Comparison of ENCODE assay signal across 8 mouse cellular contexts in genomic region chr11:85844144-85844965, GRCm38 (mm10). TPM values are rescaled to one million over a fixed set of nuclear protein-coding genes. Genes with fewer than 3 reads are reported as not detected.
DNase-seq lines count a peak whose midpoint lies in the region; ATAC-seq and TF ChIP-seq lines count a peak whose summit lies in the region.

No protein-coding gene starts in this region.

- no peaks in the 10 kb centered on the region for H3K9me3 ChIP-seq in heart, embryonic 14.5 days (ENCODE audit: control insufficient read depth, low read length)
- H3K9me3 ChIP-seq in liver, embryonic 14.5 days (ENCODE audit: control insufficient read depth, low read length): no peaks in the 10 kb centered on the region
- no peaks in the 10 kb centered on the region for H3K9me3 ChIP-seq in stomach, embryonic 15.5 days

- WGBS in heart, embryonic 14.5 days: under 1% methylated on average over 54 of the region's 54 CpGs
- under 1% methylated on average over 54 of the region's 54 CpGs for WGBS in liver, embryonic 14.5 days (ENCODE audit: insufficient replicate concordance)
- WGBS in stomach, embryonic 15.5 days: under 1% methylated on average over 54 of the region's 54 CpGs

- peak; percentile 91 for TF ChIP-seq CTCF in C2C12 (IDR thresholded peaks at IDR 0.05; ENCODE audit: control insufficient read depth, insufficient read depth, insufficient read length)
- TF ChIP-seq CTCF in liver, embryonic 14.5 days (IDR thresholded peaks at IDR 0.05; ENCODE audit: low read depth): peak; percentile 84

- no peaks in the 10 kb centered on the region for H3K79me2 ChIP-seq in C2C12 (ENCODE audit: control insufficient read depth, insufficient read depth)

- H3K4me3 ChIP-seq in C2C12 (ENCODE audit: insufficient read depth, poor library complexity, severe bottlenecking): peak overlapping the region; percentile 26
- peak overlapping the region; percentile 76 for H3K4me3 ChIP-seq in brown adipose tissue, adult 24 weeks (ENCODE audit: insufficient read depth, low read depth, low read length)
- H3K4me3 ChIP-seq in heart, embryonic 14.5 days (ENCODE audit: control insufficient read depth in 1 of 2, insufficient read depth in 1 of 2, low read depth in 1 of 2, low read length in 2 of 2): peak overlapping the region; percentile 54 to 76
- peak overlapping the region; percentile 46 to 61 for H3K4me3 ChIP-seq in liver, embryonic 14.5 days (ENCODE audit: insufficient read depth in 1 of 2, low read depth in 2 of 2, low read length in 2 of 2)
- peak overlapping the region; percentile 56 for H3K4me3 ChIP-seq in stomach, embryonic 15.5 days (replicated peaks)

- peaks cover 15% of the 10 kb centered on the region for H3K4me1 ChIP-seq in brown adipose tissue, adult 24 weeks (ENCODE audit: control insufficient read depth, insufficient read depth, insufficient read length, low read length)
- H3K4me1 ChIP-seq in heart, embryonic 14.5 days (ENCODE audit: control insufficient read depth in 2 of 2, insufficient read depth in 2 of 2, low read length in 2 of 2): peaks cover 18 to 27% of the 10 kb centered on the region in 2 experiments
- H3K4me1 ChIP-seq in liver, embryonic 14.5 days (replicated peaks; ENCODE audit: control insufficient read depth in 2 of 2, insufficient read depth in 2 of 2, low read length in 1 of 2): peaks cover 3 to 7% of the 10 kb centered on the region in 2 experiments; a peak in 2 of 4 replicates
- peaks cover 24% of the 10 kb centered on the region for H3K4me1 ChIP-seq in stomach, embryonic 15.5 days

- H3K79me3 ChIP-seq in C2C12 (ENCODE audit: low read depth): no peaks in the 10 kb centered on the region

- no peaks in the 10 kb centered on the region for H3K36me3 ChIP-seq in C2C12 (ENCODE audit: control insufficient read depth, insufficient read depth)
- no peaks in the 10 kb centered on the region for H3K36me3 ChIP-seq in heart, embryonic 14.5 days (ENCODE audit: control insufficient read depth, insufficient read depth, low read length)
- no peaks in the 10 kb centered on the region for H3K36me3 ChIP-seq in liver, embryonic 14.5 days (replicated peaks; ENCODE audit: control insufficient read depth, insufficient read depth, low read depth)
- H3K36me3 ChIP-seq in stomach, embryonic 15.5 days: no peaks in the 10 kb centered on the region

- H3K27me3 ChIP-seq in C2C12 (ENCODE audit: control insufficient read depth, insufficient read depth, insufficient read length): no peaks in the 10 kb centered on the region
- H3K27me3 ChIP-seq in heart, embryonic 14.5 days (ENCODE audit: control insufficient read depth, insufficient read depth, low read length): peaks cover 56% of the 10 kb centered on the region
- peaks cover 69% of the 10 kb centered on the region for H3K27me3 ChIP-seq in liver, embryonic 14.5 days (ENCODE audit: control insufficient read depth, insufficient read depth, low read length)
- peaks cover 26% of the 10 kb centered on the region for H3K27me3 ChIP-seq in stomach, embryonic 15.5 days (replicated peaks)

- no peak for TF ChIP-seq EP300 in liver, embryonic 14.5 days (IDR thresholded peaks at IDR 0.05; ENCODE audit: low read depth)

- peak; percentile 64 for ATAC-seq in heart, embryonic 14.5 days (ENCODE audit: insufficient number of reproducible peaks, insufficient read depth, low FRiP score, low read depth)
- ATAC-seq in liver, embryonic 14.5 days (ENCODE audit: insufficient read depth): peak; percentile 42; the same call in 1 of the 2 replicates
- peak; percentile 65 for ATAC-seq in stomach, embryonic 15.5 days (ENCODE audit: insufficient read depth, low FRiP score, low read depth)

- H3K27ac ChIP-seq in brown adipose tissue, adult 24 weeks (replicated peaks; ENCODE audit: low read depth, low read length): peak overlapping the region; percentile 79
- peak overlapping the region; percentile 24 to 28; a peak in 1 of 4 replicates for H3K27ac ChIP-seq in heart, embryonic 14.5 days (replicated peaks in 1 of 2; ENCODE audit: control insufficient read depth in 1 of 2, insufficient read depth in 1 of 2, low read depth in 2 of 2, low read length in 2 of 2)
- no peak overlapping the region for H3K27ac ChIP-seq in liver, embryonic 14.5 days
- peak overlapping the region; percentile 73 for H3K27ac ChIP-seq in stomach, embryonic 15.5 days

- peak overlapping the region; percentile 73 for H3K9ac ChIP-seq in heart, embryonic 14.5 days (ENCODE audit: low read length)
- H3K9ac ChIP-seq in liver, embryonic 14.5 days (replicated peaks): no peak overlapping the region
- peak overlapping the region; percentile 37; the same call in 1 of the 2 replicates for H3K9ac ChIP-seq in stomach, embryonic 15.5 days

- H3ac ChIP-seq in C2C12 (ENCODE audit: control insufficient read depth, insufficient read length, low read depth): peak overlapping the region; percentile 70

- peak overlapping the region; percentile 94 for H3K4me2 ChIP-seq in heart, embryonic 14.5 days (ENCODE audit: low read length)
- H3K4me2 ChIP-seq in liver, embryonic 14.5 days (ENCODE audit: low read depth): peak overlapping the region; percentile 72
- H3K4me2 ChIP-seq in stomach, embryonic 15.5 days: peak overlapping the region; percentile 95

- DNase-seq in fibroblast of lung, adult 2 months (ENCODE audit: low read depth): peak; percentile 53
- DNase-seq in kidney, postnatal 14 days: peak; percentile 94
- DNase-seq in liver, embryonic 14.5 days (ENCODE audit: low read depth in 3 of 3, low spot score in 3 of 3): peak in 2 of 3 experiments; percentile 37 to 41
- peak; percentile 95 for DNase-seq in neural tube, embryonic 10.5 days (ENCODE audit: extremely low spot score, low spot score)

TF ChIP-seq in C2C12, 6 proteins besides CTCF, POLR2A, EP300 and RAD21:
- TF ChIP-seq MAX (IDR thresholded peaks at IDR 0.05): no peak
- TF ChIP-seq CEBPB (IDR thresholded peaks at IDR 0.05; ENCODE audit: low read depth): no peak
- no peak for TF ChIP-seq MYOD1 (IDR thresholded peaks at IDR 0.05; ENCODE audit: control insufficient read depth, insufficient read length, low read depth)
- no peak for TF ChIP-seq FOSL1 (IDR thresholded peaks at IDR 0.05; ENCODE audit: insufficient read depth, low read length, poor library complexity, severe bottlenecking)
- no peak for TF ChIP-seq USF1 (IDR thresholded peaks at IDR 0.05; ENCODE audit: low read depth)
- no peak for TF ChIP-seq MYOG (IDR thresholded peaks at IDR 0.05; ENCODE audit: control insufficient read depth, extremely low read depth, insufficient read length)

RNA-seq across cellular contexts. Expression of gene Gm11444, which starts 5.8 kb away (rescaled TPM):
- not detected for polyA plus RNA-seq in C2C12 (2012; fragmentation: generic; extraction: Trizol)
- polyA plus RNA-seq in brown adipose tissue, adult 24 weeks (2012; ENCODE audit: insufficient read depth, insufficient read length, missing spikeins): not detected in 2 replicates
- not detected in 2 replicates for polyA plus RNA-seq in heart, embryonic 14.5 days (2014; fragmentation: Nextera tagmentation; extraction: Ambion mirVana)
- not detected in 2 replicates for polyA plus RNA-seq in liver, embryonic 14.5 days (2012; rRNA removed)
- polyA plus RNA-seq in liver, embryonic 14.5 days (2014; fragmentation: Nextera tagmentation; extraction: Ambion mirVana): not detected in 2 replicates
- polyA plus RNA-seq in stomach, embryonic 15.5 days (2015; fragmentation: Nextera tagmentation; extraction: Ambion mirVana): not detected in 2 replicates

RNA-seq across cellular contexts. Expression of gene Tbx2, which starts 12.0 kb away (rescaled TPM):
- polyA plus RNA-seq in C2C12 (2012; fragmentation: generic; extraction: Trizol): 1.5 TPM
- 1.2 and 1.5 TPM in 2 replicates for polyA plus RNA-seq in brown adipose tissue, adult 24 weeks (2012; ENCODE audit: insufficient read depth, insufficient read length, missing spikeins)
- polyA plus RNA-seq in heart, embryonic 14.5 days (2014; fragmentation: Nextera tagmentation; extraction: Ambion mirVana): 2.2 and 4.0 TPM in 2 replicates
- 0.97 and 1.3 TPM in 2 replicates for polyA plus RNA-seq in liver, embryonic 14.5 days (2012; rRNA removed)
- polyA plus RNA-seq in liver, embryonic 14.5 days (2014; fragmentation: Nextera tagmentation; extraction: Ambion mirVana): 0.15 and 0.29 TPM in 2 replicates
- polyA plus RNA-seq in stomach, embryonic 15.5 days (2015; fragmentation: Nextera tagmentation; extraction: Ambion mirVana): 6.0 and 6.6 TPM in 2 replicates

RNA-seq across cellular contexts. Expression of gene Tbx4, which starts 41.9 kb away (rescaled TPM):
- 0.02 TPM for polyA plus RNA-seq in C2C12 (2012; fragmentation: generic; extraction: Trizol)
- polyA plus RNA-seq in brown adipose tissue, adult 24 weeks (2012; ENCODE audit: insufficient read depth, insufficient read length, missing spikeins): not detected in 2 replicates
- 0.11 and 0.23 TPM in 2 replicates for polyA plus RNA-seq in heart, embryonic 14.5 days (2014; fragmentation: Nextera tagmentation; extraction: Ambion mirVana)
- 0.08 TPM in 1 of 2 replicates, not detected in the other for polyA plus RNA-seq in liver, embryonic 14.5 days (2012; rRNA removed)
- 0.04 TPM in 1 of 2 replicates, not detected in the other for polyA plus RNA-seq in liver, embryonic 14.5 days (2014; fragmentation: Nextera tagmentation; extraction: Ambion mirVana)
- polyA plus RNA-seq in stomach, embryonic 15.5 days (2015; fragmentation: Nextera tagmentation; extraction: Ambion mirVana): 0.28 and 0.30 TPM in 2 replicates

Comparison
In these comparisons a context has a peak if more than half of its experiments do, and no peak if none do; other contexts are left out.
1. H3K4me3 ChIP-seq: peak in every context shown above with its lines; median percentile 76 in brown adipose tissue, adult 24 weeks; 65 in heart, embryonic 14.5 days; 56 in stomach, embryonic 15.5 days; 54 in liver, embryonic 14.5 days; 26 in C2C12.
2. DNase-seq: peak in every context shown above with its lines; median percentile 95 in neural tube, embryonic 10.5 days; 94 in kidney, postnatal 14 days; 53 in fibroblast of lung, adult 2 months; 39 in liver, embryonic 14.5 days.